Mouse (Mus musculus): ENCODE measurements around the gene Trim69.
"Not testable (repeated sequence)": the region's sequence is repeated elsewhere in the genome, so short reads cannot be mapped to it uniquely, and the experiment has no call there.

The Trim69 gene

DNA sequence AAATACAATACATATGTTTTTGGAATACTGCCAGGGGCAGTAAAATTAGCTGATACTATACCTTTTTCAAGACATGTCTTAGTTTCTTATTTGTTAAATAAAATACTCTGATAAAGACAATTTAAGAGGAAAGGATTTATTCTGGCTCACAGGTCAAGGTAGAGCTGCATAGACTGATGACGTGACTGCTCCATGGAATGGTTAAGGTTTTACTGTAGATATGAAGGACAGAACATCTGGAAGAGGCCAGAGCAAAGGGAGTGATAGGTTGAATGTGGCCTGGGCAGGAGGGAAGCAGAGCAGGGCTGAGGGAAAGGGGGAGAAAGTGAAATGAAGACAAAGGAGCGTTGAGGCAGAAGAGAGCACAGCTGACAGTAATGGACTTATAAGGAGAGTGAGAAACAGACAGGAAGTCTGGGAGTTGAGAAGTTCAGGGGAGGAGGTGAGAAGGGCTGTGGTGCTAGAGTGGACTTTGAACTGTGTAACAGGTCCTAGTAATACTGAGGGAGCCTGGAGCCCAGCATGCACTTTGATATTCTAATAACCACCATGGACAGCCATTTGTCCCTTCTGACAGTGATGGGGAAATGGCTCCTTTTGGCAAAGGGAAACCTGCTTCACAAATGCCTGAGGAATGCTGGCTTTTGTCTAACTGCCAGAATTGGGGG lies 46.1 kb downstream of the Trim69 start:
- DNase-seq (ENCODE audit: low spot score in 2 of 2): no peak

DNA sequence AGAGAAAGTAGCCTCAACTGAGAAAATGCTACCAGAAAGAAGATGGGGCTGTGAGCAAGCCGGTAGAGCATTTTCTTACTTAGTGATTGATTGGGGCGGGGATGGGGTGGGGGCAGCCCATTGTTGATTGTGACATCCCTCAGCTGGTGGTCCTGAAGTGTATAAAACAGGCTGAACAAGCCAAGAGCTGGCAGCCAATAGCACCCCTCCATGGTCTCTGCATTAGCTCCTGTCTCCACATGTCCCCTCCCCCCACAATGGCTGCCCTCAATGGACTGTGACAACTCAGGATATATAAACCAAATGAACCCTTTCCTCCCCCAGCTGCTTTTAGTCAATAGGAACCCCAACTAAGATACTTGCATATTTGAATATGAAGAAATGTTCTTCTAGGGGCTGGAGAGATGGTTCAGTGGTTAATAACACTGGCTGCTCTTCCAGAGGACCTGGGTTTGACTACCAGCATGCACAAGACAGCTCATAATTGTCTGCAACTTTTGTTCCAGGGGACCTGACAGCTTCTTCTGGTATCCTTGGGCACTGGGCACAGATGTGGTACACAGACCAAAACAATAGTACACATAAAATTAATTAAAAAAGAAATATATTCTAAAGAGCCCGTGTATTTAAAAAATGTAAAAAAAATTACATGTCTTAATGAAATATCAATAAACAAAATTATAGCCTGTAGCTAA lies 50.2 kb downstream of the Trim69 start:
- no peak for DNase-seq (ENCODE audit: low spot score in 2 of 2)

DNA sequence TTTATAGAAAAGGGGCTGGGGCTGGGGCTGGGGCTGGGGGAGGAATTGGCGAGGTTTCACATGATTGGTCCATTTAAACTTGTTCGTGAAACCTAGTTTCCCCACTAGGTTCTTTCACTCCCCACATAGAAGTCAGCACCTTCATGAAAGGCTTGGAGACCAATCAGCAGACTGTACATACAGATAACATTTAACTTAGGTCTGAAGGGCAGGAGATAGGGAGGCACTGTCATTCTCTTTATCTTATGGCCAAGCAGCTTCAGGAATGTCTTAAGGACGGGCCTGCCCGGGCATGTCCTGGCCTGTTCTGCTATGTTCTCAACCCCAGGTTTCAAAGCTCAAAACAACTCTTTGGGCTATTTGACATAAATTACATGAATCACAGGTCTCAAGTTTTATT lies 56.6 kb downstream of the Trim69 start:
- DNase-seq (ENCODE audit: low spot score in 2 of 2): not testable (repeated sequence)

DNA sequence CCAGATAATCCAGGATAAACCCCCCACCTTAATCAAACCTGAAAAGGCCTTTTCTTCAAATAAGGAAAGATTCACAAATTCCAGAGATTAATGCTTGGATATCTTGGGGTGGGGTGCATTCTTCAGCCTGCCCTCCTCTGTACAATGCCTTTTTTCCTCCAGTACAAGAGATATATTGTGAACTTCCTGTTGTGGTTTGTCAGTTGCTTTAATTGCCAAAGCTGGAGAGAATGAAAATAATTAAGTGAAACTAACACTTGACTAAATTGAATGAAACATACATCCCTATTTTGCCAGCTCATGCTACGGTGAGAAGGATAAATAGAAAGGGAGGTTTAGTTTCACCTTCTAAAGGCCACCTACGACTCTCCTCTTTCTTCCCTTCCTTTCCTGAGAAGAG lies 57.7 kb downstream of the Trim69 start:
- no peak for DNase-seq (ENCODE audit: low spot score in 2 of 2)

DNA sequence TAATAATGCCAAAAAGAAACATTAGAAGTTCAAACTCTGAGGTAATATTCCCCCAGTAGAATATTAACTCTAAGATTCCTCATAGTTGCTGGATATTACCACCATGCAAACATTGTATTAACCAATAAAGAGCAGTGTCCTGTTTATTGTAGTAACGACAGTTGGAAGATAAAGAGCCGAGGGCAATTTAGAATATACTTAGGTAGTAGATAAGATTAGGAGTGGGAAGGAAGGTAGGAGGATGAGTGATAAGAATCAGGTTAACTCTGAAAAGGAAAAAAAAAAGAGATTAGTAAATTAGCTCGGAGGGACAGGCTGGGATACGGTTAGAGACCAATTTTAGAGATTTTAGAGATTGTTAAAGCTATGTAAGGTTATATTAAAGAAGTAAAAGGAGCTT lies 60.9 kb downstream of the Trim69 start:
- no peak for DNase-seq (ENCODE audit: low spot score in 2 of 2)

DNA sequence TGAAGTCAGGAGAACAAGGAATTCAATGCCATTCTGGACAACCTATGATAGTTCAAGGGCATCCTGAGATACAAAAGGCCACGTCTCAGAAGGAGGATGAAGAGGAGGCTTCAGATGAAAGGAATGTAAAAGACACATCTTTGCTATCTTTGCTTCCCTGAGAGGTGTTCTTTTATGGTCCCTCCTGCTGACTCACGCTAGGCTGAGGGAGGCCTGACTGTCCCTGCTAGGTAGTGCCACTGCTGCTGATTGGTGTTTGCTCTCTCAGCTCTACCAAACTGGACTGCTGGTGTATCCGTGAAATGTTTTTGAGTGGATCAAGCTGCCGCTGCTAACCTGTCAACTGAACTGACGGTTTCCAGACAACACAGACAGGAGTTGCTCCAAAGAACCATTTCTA lies 61.3 kb downstream of the Trim69 start:
- no peak for DNase-seq (ENCODE audit: low spot score in 2 of 2)

DNA sequence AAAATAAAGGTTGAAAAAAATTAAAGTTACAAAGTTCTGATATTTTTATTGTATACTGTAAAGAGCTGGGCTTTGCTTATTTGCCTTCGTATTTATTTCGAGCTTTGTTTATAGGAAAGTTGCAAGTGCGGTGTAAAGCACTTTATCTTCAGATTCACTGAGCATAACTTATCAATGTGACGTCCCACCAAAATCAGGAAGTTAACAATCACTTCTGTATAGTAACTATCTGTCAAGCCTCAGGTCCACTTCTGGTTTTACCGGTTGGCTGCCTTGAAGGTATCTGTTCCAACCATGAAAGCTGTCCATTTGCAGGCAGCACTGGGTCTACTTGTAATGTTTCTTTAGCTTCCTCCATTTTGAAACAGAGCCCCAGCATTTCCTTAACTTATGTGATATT lies 61.8 kb downstream of the Trim69 start:
- no peak for DNase-seq (ENCODE audit: low spot score in 2 of 2)

DNA sequence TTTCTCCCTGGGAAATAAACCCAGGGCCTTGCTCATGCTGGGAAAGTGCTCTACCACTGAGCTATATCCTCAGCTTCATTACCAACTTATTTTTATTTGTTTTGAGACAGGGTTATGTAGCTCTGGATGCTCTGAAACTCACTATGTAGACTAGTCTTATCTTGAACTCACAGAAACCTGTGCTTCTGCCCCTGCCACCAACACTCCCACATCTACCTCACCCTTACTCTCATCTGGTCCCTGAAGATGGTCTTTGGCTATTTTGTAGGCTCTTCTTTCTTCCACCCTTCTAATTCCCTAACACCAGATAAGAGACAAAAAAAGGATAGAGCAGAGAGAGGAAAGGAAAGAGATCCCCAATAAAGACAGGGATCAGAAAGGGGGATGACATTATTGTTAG lies 63.2 kb downstream of the Trim69 start:
- no peak for DNase-seq (ENCODE audit: low spot score in 2 of 2)
